8 mouse cellular contexts compared by ENCODE assay signal in genomic region chr8:117334748-117335393, GRCm38 (mm10).
DNase-seq lines count a peak whose midpoint lies in the region; ATAC-seq and TF ChIP-seq lines count a peak whose summit lies in the region.

No protein-coding gene starts in this region.

- peak; percentile 56 for TF ChIP-seq EP300 in liver, embryonic 14.5 days (IDR thresholded peaks at IDR 0.05; ENCODE audit: low read depth)

- H3K27ac ChIP-seq in embryonic facial prominence, embryonic 12.5 days, result peak overlapping the region; percentile 51
- peak overlapping the region; percentile 81 for H3K27ac ChIP-seq in intestine, embryonic 14.5 days (ENCODE audit: low read depth)
- H3K27ac ChIP-seq in liver, embryonic 14.5 days, result peak overlapping the region; percentile 93

- no peaks in the 10 kb centered on the region for H3K27me3 ChIP-seq in embryonic facial prominence, embryonic 12.5 days
- H3K27me3 ChIP-seq in intestine, embryonic 14.5 days (replicated peaks; ENCODE audit: control insufficient read depth, insufficient read depth, low read length), result no peaks in the 10 kb centered on the region
- H3K27me3 ChIP-seq in liver, embryonic 14.5 days (ENCODE audit: control insufficient read depth, insufficient read depth, low read length), result no peaks in the 10 kb centered on the region

- H3K36me3 ChIP-seq in embryonic facial prominence, embryonic 12.5 days, result no peaks in the 10 kb centered on the region
- no peaks in the 10 kb centered on the region for H3K36me3 ChIP-seq in intestine, embryonic 14.5 days (ENCODE audit: control insufficient read depth, insufficient read depth, low read length)
- H3K36me3 ChIP-seq in liver, embryonic 14.5 days (replicated peaks; ENCODE audit: control insufficient read depth, insufficient read depth, low read depth), result no peaks in the 10 kb centered on the region

- WGBS in embryonic facial prominence, embryonic 12.5 days, result 21% methylated on average over 14 of the region's 14 CpGs
- WGBS in intestine, embryonic 14.5 days, result 36% methylated on average over 14 of the region's 14 CpGs
- WGBS in liver, embryonic 14.5 days (ENCODE audit: insufficient replicate concordance), result 33% methylated on average over 14 of the region's 14 CpGs

- H3K4me3 ChIP-seq in embryonic facial prominence, embryonic 12.5 days, result no peak overlapping the region
- no peak overlapping the region for H3K4me3 ChIP-seq in intestine, embryonic 14.5 days (ENCODE audit: low read depth, low read length)
- peak overlapping the region; percentile 37 for H3K4me3 ChIP-seq in liver, embryonic 14.5 days (ENCODE audit: insufficient read depth in 1 of 2, low read depth in 2 of 2, low read length in 2 of 2)

- no peak overlapping the region; the same call in 1 of the 2 replicates for H3K9ac ChIP-seq in embryonic facial prominence, embryonic 12.5 days
- no peak overlapping the region for H3K9ac ChIP-seq in intestine, embryonic 14.5 days (ENCODE audit: low read length)
- H3K9ac ChIP-seq in liver, embryonic 14.5 days (replicated peaks), result peak overlapping the region; percentile 68

- peak overlapping the region; percentile 14; the same call in 1 of the 2 replicates for H3K4me2 ChIP-seq in embryonic facial prominence, embryonic 12.5 days (replicated peaks)
- H3K4me2 ChIP-seq in intestine, embryonic 14.5 days (ENCODE audit: low read length), result peak overlapping the region; percentile 18
- peak overlapping the region; percentile 63 for H3K4me2 ChIP-seq in liver, embryonic 14.5 days (ENCODE audit: low read depth)

- no peak for ATAC-seq in embryonic facial prominence, embryonic 12.5 days (ENCODE audit: insufficient number of reproducible peaks, insufficient read depth, low FRiP score, low TSS enrichment)
- ATAC-seq in intestine, embryonic 14.5 days (replicated peaks; ENCODE audit: low FRiP score, low TSS enrichment, low read depth), result peak; percentile 67
- ATAC-seq in liver, embryonic 14.5 days (ENCODE audit: insufficient read depth), result peak; percentile 76

- DNase-seq in embryo, embryonic 10.5 days (ENCODE audit: low spot score), result peak; percentile 42
- DNase-seq in embryo, embryonic 9.5 days (ENCODE audit: extremely low spot score), result no peak
- DNase-seq in intestine, embryonic 14.5 days (ENCODE audit: low spot score), result peak; percentile 73
- peak; percentile 64 to 74 (median 68) for DNase-seq in liver, embryonic 14.5 days (ENCODE audit: low read depth in 3 of 3, low spot score in 3 of 3)
- DNase-seq in spleen, postnatal 14 days (ENCODE audit: low spot score in 2 of 2), result no peak
- DNase-seq in urinary bladder, adult 2 months (ENCODE audit: low spot score), result no peak
- DNase-seq in frontal cortex, postnatal 14 days (ENCODE audit: low spot score in 2 of 2), result no peak

- H3K9me3 ChIP-seq in embryonic facial prominence, embryonic 12.5 days, result no peaks in the 10 kb centered on the region
- H3K9me3 ChIP-seq in intestine, embryonic 14.5 days (ENCODE audit: control insufficient read depth, low read length), result no peaks in the 10 kb centered on the region
- no peaks in the 10 kb centered on the region for H3K9me3 ChIP-seq in liver, embryonic 14.5 days (ENCODE audit: control insufficient read depth, low read length)

- peaks cover 51% of the 10 kb centered on the region for H3K4me1 ChIP-seq in embryonic facial prominence, embryonic 12.5 days
- H3K4me1 ChIP-seq in intestine, embryonic 14.5 days (replicated peaks; ENCODE audit: control insufficient read depth, insufficient read depth, low read length), result peaks cover 69% of the 10 kb centered on the region
- peaks cover 44 to 61% of the 10 kb centered on the region in 2 experiments for H3K4me1 ChIP-seq in liver, embryonic 14.5 days (replicated peaks; ENCODE audit: control insufficient read depth in 2 of 2, insufficient read depth in 2 of 2, low read length in 1 of 2)

- no peak for TF ChIP-seq CTCF in liver, embryonic 14.5 days (IDR thresholded peaks at IDR 0.05; ENCODE audit: low read depth)

Comparison
In these comparisons a context has a peak if more than half of its experiments do, and no peak if none do; other contexts are left out.
1. DNase-seq: peak in embryo, embryonic 10.5 days (single experiment), intestine, embryonic 14.5 days (single experiment) and liver, embryonic 14.5 days (3 of 3); none in embryo, embryonic 9.5 days (single experiment), spleen, postnatal 14 days (0 of 2), urinary bladder, adult 2 months (single experiment) and frontal cortex, postnatal 14 days (0 of 2).
2. H3K4me3 ChIP-seq: peak in liver, embryonic 14.5 days (2 of 2); none in embryonic facial prominence, embryonic 12.5 days (single experiment) and intestine, embryonic 14.5 days (single experiment).
3. Peak in every context shown above with its lines, with median percentiles within 50 percentile points of each other: H3K27ac ChIP-seq and H3K4me2 ChIP-seq.